Mouse (Mus musculus) olfactory bulb, adult 2 months (tissue): ENCODE results near the gene Mfsd7a.

Experiments used
- CTCF ChIP-seq: fragments of 200-500 bp; IDR thresholded peaks from 2 replicates; pipeline ENCODE4 v1.5.1; 2012; ENCODE audit warnings: low read depth, mild to moderate bottlenecking, low read length, moderate library complexity; ENCODE audit not compliant: insufficient read depth
- POLR2A ChIP-seq: fragments of 200-500 bp; IDR thresholded peaks from 2 replicates; pipeline ENCODE4 v1.6.1; 2012; ENCODE audit warnings: mild to moderate bottlenecking, low read depth, low read length, moderate library complexity; ENCODE audit not compliant: insufficient read depth

DNA sequence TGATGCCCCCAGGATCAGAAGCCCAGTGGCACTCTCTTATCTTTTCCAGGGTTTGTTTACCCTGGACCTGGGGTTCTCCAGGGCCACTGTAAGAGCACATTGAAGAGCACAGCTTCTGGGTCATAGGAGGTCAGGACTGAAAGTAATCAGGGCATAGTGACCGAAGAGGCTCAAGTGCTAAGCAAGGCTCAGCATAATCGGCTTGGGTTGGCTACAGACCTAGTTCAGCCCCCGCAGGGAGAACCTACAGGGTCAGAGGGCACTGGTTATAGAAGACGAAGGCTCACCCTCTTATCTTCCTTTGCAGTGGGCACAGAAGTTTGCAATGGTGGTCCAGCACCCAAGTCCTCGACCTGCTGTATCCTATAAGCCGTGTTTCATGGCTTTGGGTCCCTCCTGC lies 17.5 kb downstream of the Mfsd7a start:
- TF ChIP-seq CTCF = no peak
- no peak for TF ChIP-seq POLR2A
